Mouse (Mus musculus) neural tube, embryonic 12.5 days (tissue): ENCODE data around the gene Pla2g4b. TPM values are rescaled to one million over a fixed set of nuclear protein-coding genes. Genes with fewer than 3 reads are reported as not detected.

Source experiments
- ATAC-seq: fragments of 200-750 bp; cut with Nextera tagmentation; 2 replicates; pipeline ENCODE4 v1.8.0; 2017; ENCODE audit warnings: low read depth, mild to moderate bottlenecking, moderate TSS enrichment, moderate library complexity; ENCODE audit not compliant: low FRiP score
- H3K27ac ChIP-seq: fragments of 300-500 bp; sonication (generic); 2 replicates; pipeline ENCODE4 v1.5.1; 2016
- H3K27me3 ChIP-seq: fragments of 300-500 bp; sonication (generic); replicated peaks from 2 replicates; pipeline ENCODE4 v1.6.1; 2016; ENCODE audit warnings: mild to moderate bottlenecking
- H3K36me3 ChIP-seq: fragments of 300-500 bp; sonication (generic); 2 replicates; pipeline ENCODE4 v1.6.1; 2016; ENCODE audit warnings: mild to moderate bottlenecking
- H3K4me1 ChIP-seq: fragments of 300-500 bp; sonication (generic); 2 replicates; pipeline ENCODE4 v1.6.1; 2016
- H3K4me2 ChIP-seq: fragments of 300-500 bp; sonication (generic); replicated peaks from 2 replicates; pipeline ENCODE4 v1.6.1; 2016; ENCODE audit warnings: mild to moderate bottlenecking
- H3K4me3 ChIP-seq: fragments of 300-500 bp; sonication (generic); 2 replicates; pipeline ENCODE4 v1.5.1; 2016
- H3K9ac ChIP-seq: fragments of 300-500 bp; sonication (generic); 2 replicates; pipeline ENCODE4 v1.6.1; 2016; ENCODE audit warnings: mild to moderate bottlenecking
- H3K9me3 ChIP-seq: fragments of 300-500 bp; sonication (generic); 2 replicates; pipeline ENCODE4 v1.6.1; 2016; ENCODE audit warnings: mild to moderate bottlenecking
- WGBS: fragments of 180-500 bp; shearing (Covaris S2); methylation state at CpG from one replicate; pipeline ENCODE4 v1.1.7; 2016; 5-methylcytosine and 5-hydroxymethylcytosine counted together
- polyA plus RNA-seq: library from polyadenylated mRNA; unstranded; fragments of >200 nt; fragmentation: Nextera tagmentation; extraction: Ambion mirVana; gene quantifications from 2 replicates; pipeline ENCODE4 v1.2.1, GENCODE M21; 2016

Pla2g4b gene
- polyA plus RNA-seq, 1 experiment from 2014 or later = 4.6 TPM

DNA sequence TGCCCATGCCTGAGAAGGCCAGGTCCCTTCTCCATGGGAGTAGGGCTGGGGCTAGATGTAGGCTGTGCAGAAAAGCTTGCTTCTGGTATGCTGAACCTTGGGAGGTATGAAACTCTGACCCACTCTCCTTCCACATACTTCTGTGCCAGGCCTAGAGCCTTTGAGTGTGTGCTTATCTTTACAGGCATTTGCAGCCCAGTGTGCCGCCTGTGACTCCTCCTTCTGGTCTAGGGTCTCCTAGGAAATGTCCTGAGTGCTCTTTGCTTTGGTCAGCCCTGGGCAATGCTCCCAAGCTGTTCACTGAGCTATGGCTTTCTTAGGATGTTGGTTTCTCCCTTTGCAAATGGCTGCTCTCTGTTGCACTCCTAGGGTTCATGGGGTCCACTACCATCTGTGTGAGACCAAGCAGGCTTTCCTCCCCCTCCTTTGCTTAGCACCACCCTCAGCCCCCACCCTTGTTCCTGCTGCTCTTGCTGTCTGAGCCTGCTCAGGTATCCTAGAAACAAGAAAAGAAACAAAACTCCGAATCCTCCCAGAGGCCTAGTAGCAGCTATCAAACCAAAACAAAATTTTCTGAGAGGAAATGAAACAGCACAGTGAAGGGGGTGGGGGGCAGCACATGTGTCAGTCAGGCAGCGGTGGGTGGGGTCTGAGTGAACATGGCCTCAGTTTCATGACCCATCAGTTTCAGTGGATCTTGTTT lies 32.2 kb upstream of the Pla2g4b start:
- H3K27ac ChIP-seq = no peak overlapping the region

DNA sequence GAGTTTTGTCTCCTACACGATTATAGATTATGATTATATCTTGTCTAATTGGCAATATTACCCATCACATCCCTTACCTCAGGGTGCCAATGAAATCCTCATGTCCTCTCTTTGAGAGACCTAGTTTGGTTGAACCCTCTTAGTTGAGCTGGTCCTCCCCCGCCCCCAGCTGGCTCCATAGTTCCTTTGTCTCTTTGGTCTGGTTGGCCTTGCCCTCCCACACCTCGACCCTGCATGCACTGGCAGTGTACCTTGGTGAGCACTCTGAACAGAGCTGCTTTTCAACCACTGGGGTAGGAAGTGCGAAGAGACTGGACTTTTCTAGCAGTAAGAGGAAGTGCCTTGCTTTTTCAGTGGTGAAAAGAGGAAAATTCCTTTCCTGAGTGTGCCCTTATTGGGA lies 31.3 kb upstream of the Pla2g4b start:
- Histone ChIP-seq H3K4me1 (no peaks in the 10 kb centered on the region), H3K27ac (no peak overlapping the region), H3K27me3 (no peaks in the 10 kb centered on the region), H3K9ac (no peak overlapping the region), H3K4me3 (no peak overlapping the region), H3K36me3 (peaks cover 2% of the 10 kb centered on the region; the same call in 1 of the 2 replicates), H3K4me2 (no peak overlapping the region), H3K9me3 (no peaks in the 10 kb centered on the region)
- no peak for ATAC-seq
- WGBS = 80% methylated on average over 4 of the region's 4 CpGs

More for the DNA sequence above, 32.2 kb upstream of the Pla2g4b start:
- H3K4me1 ChIP-seq = no peaks in the 10 kb centered on the region
- H3K9ac ChIP-seq = no peak overlapping the region
- H3K4me3 ChIP-seq = no peak overlapping the region
- 84% methylated on average over 3 of the region's 3 CpGs for WGBS
- no peaks in the 10 kb centered on the region for H3K9me3 ChIP-seq
- no peak overlapping the region for H3K4me2 ChIP-seq
- peaks cover 2% of the 10 kb centered on the region; the same call in 1 of the 2 replicates for H3K36me3 ChIP-seq
- H3K27me3 ChIP-seq = no peaks in the 10 kb centered on the region
- no peak for ATAC-seq

DNA sequence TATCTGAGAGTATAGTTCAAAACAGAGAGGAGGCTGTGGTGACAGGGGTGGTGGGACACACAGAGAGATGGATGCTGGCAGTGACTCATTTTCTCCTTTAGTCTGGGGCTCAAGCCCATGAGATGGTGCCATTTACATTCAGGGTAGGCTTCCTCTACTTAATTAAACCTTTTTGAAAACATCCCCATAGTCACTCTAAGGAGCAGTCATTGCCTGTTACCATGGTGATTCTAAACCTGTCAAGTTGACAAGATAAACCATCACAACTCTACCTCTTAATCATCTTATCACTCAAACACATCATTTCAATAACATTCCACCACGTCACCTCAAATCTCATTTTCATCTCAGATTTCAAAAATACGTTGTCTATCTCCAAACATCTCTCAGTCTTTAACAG lies 29.2 kb upstream of the Pla2g4b start:
- no peaks in the 10 kb centered on the region for H3K9me3 ChIP-seq
- no peaks in the 10 kb centered on the region for H3K27me3 ChIP-seq
- H3K4me1 ChIP-seq = no peaks in the 10 kb centered on the region
- no peak overlapping the region for H3K27ac ChIP-seq
- 0 out of 2 replicates have a peak, but pooled peaks cover 2% of the 10 kb centered on the region for H3K36me3 ChIP-seq
- H3K9ac ChIP-seq = no peak overlapping the region
- 92% methylated on average over 2 of the region's 2 CpGs for WGBS
- H3K4me3 ChIP-seq = no peak overlapping the region
- H3K4me2 ChIP-seq = no peak overlapping the region
- no peak for ATAC-seq

DNA sequence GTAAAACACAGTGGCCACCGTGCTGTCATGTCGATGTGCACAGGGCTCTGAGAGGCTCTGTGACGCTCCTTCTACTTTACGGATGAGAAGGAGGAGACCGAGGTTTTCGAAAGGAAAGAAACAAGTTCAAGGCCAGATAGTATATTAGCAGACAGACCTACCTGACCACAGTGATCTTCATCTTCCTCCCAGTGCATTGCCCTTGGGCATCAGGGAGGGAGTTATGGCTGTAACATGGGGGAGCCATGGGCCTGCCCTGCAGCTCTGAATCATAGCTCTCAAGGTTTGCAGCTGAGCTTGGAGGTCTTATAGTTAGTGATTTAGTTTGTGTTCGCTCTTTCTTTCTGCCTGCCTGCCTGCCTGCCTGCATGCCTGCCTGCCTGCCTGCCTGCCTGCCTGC lies 26.5 kb upstream of the Pla2g4b start:
- H3K9me3 ChIP-seq = no peaks in the 10 kb centered on the region

DNA sequence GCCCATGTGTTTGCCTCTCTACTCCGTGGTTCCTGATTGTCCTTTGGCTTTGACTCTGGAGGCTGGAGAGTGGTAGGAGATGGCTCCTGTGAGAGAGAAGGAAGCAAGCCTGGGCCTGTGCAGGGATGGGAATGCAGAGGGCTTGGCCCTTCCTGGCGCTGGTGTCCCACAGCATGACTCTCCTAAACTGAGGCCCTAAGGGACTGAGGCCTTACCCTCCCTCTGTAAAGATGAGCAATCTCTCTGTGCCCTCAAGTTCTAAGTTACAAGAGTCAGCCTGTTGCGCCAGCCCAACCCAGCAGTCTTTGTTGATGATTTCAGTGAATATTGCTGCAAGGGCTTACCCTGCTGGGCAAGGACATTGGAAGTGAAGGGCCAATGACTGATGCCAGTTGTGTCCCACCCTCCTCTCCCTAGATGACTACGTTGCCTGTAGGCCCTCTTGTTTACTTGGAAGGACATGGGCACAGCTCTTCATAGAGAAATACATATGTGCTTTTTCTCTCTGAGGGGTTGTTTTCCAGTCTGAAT lies 25.5 kb upstream of the Pla2g4b start:
- no peak overlapping the region for H3K4me2 ChIP-seq
- no peak overlapping the region for H3K4me3 ChIP-seq
- H3K9me3 ChIP-seq = no peaks in the 10 kb centered on the region
- no peak for ATAC-seq
- 0 out of 2 replicates have a peak, but pooled peaks cover 1% of the 10 kb centered on the region for H3K36me3 ChIP-seq
- H3K27me3 ChIP-seq = no peaks in the 10 kb centered on the region
- no peak overlapping the region for H3K27ac ChIP-seq
- 90% methylated on average over 4 of the region's 4 CpGs for WGBS
- no peaks in the 10 kb centered on the region for H3K4me1 ChIP-seq
- no peak overlapping the region for H3K9ac ChIP-seq

More for the DNA sequence above, 26.5 kb upstream of the Pla2g4b start:
- Histone ChIP-seq H3K4me3 (no peak overlapping the region), H3K27me3 (no peaks in the 10 kb centered on the region), H3K36me3 (0 out of 2 replicates have a peak, but pooled peaks cover 2% of the 10 kb centered on the region), H3K4me2 (no peak overlapping the region), H3K4me1 (no peaks in the 10 kb centered on the region), H3K27ac (no peak overlapping the region), H3K9ac (no peak overlapping the region)
- WGBS = 97% methylated on average over 7 of the region's 7 CpGs
- ATAC-seq = no peak

DNA sequence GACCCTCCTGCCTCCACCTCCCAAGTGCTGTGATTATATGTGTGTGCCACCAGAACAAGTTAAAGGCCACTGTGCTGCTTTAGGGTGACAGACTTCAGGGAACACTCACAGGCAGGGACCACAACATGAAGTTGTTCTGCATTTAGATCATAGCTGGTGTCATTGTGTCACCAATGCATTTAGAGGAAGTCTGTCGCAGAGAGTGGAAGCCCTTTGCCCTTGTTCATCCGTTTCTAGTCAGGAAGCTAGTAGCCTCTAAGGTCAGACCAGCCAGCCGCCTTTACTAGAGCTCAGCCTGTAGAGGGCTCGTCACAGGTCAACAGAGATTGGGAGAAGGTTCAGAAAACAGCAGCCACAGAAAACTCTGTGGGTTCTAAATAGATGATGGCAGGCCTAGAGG lies 24.5 kb upstream of the Pla2g4b start:
- Histone ChIP-seq H3K4me1 (no peaks in the 10 kb centered on the region), H3K27ac (no peak overlapping the region), H3K4me2 (no peak overlapping the region), H3K27me3 (no peaks in the 10 kb centered on the region), H3K4me3 (no peak overlapping the region), H3K9ac (no peak overlapping the region), H3K36me3 (peaks cover 10% of the 10 kb centered on the region; the same call in 1 of the 2 replicates), H3K9me3 (no peaks in the 10 kb centered on the region)
- ATAC-seq = no peak
- 74% methylated on average over 4 of the region's 4 CpGs for WGBS

DNA sequence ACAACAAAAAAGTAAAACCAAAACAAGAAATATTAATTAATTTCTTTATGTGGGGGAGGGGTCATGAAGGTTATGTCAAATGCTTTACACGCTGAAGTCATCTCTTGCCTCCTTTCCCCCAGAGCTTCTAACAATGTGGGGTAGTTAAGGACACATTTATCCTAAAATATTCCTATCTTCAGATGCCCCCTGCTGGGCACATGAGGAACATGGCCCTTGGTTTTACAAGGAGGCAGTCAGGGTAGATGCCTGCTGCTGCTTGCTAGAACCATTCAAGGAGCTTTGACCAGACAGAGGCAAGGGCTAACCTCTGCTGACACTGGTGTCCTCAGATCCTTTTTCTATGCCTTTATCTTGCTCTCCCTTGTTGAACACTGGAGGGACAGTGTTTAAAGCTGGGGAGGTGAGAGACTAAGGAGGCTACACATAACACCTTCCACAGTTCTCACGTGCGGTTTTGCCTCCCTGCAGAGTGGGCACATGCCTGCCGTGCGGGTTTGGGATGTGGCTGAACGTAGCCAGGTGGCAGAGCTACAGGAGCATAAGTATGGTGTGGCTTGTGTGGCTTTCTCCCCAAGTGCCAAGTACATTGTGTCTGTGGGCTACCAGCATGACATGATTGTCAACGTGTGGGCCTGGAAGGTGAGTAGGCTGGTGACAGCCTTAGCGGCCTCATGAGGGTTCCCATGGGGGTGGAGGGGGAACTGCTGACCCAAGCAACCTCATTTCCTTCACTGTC lies 21.6 kb upstream of the Pla2g4b start:
- Histone ChIP-seq H3K9me3 (no peaks in the 10 kb centered on the region), H3K36me3 (peaks cover 19% of the 10 kb centered on the region), H3K9ac (no peak overlapping the region), H3K4me2 (no peak overlapping the region), H3K27me3 (no peaks in the 10 kb centered on the region), H3K27ac (no peak overlapping the region), H3K4me1 (no peaks in the 10 kb centered on the region), H3K4me3 (no peak overlapping the region)
- no peak for ATAC-seq
- WGBS = 82% methylated on average over 8 of the region's 8 CpGs

DNA sequence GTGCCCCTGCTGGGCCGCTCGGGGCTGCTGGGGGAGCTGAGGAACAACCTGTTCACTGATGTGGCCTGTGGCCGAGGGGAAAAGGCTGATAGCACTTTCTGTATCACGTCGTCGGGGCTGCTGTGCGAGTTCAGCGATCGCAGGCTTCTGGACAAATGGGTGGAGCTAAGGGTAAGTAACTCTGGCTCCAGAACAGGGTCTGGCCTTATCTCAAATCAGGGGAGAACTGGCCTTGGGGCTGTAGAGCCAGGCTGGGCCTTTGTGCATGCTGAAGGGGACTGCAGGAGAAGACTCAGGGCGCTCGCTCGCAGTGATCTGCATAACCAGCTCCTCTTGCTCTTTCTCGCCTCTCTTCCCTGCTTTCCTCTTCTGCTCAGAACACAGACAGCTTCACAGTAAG lies 20.3 kb upstream of the Pla2g4b start:
- peaks cover 32% of the 10 kb centered on the region for H3K36me3 ChIP-seq
- no peaks in the 10 kb centered on the region for H3K4me1 ChIP-seq
- H3K27me3 ChIP-seq = no peaks in the 10 kb centered on the region
- no peak overlapping the region for H3K9ac ChIP-seq
- no peak for ATAC-seq
- 90% methylated on average over 13 of the region's 13 CpGs for WGBS
- no peak overlapping the region for H3K4me2 ChIP-seq
- no peaks in the 10 kb centered on the region for H3K9me3 ChIP-seq
- H3K4me3 ChIP-seq = no peak overlapping the region
- H3K27ac ChIP-seq = no peak overlapping the region

DNA sequence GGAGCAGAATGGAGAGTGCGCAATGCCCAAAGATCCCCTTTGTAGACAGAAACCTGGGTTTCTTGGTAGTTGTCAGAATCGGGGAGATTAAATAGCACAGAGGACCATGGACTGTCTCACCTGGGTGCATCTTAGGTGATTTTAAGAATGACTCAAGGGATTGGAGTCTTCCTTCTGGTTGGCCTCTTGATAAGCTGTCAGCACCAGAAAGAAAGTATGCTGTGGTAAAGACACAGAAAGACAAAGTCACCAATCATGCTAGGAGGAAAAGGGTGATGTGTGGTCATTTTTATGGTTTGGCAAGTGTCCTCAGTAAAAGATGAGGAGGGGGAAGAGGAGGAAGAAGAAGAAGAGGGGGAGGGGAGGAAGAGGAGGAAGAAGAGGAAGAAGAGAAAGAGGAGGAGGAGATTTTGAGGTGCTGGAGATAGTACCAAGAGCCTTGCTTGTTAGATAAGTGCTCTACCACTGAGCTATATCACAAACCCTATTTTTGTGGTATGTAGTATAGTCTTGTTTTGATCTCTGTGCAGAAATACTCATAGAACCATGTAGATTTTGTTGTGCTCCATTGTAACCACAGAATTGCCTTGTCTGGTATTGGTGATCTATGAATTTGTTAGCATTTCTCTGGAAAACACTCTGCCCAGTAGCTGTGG lies 19.3 kb upstream of the Pla2g4b start:
- WGBS = 96% methylated on average over 2 of the region's 2 CpGs
- no peak overlapping the region for H3K4me3 ChIP-seq
- H3K36me3 ChIP-seq = peaks cover 42% of the 10 kb centered on the region
- no peak overlapping the region for H3K9ac ChIP-seq
- no peaks in the 10 kb centered on the region for H3K27me3 ChIP-seq
- H3K4me2 ChIP-seq = no peak overlapping the region
- no peak for ATAC-seq
- no peak overlapping the region for H3K27ac ChIP-seq
- H3K4me1 ChIP-seq = no peaks in the 10 kb centered on the region
- H3K9me3 ChIP-seq = no peaks in the 10 kb centered on the region

DNA sequence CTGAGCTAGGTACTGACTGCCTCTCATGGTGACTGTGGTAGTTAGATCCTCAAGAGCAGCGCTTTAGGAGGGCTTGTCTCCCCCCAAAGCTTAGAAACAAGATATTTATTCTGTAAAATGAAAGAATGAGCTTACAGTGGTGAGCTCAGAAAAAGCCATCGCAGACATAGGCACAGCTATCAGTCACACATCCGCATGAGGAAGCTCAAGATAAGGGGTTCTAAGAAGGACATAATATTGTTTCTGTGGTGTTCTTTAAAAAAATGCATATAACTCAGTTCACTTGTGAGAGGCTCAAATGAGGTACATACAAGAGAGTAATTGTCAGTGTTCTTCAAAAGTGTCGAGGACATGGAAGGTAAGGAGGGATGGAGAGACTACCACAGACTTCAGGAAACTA lies 17.3 kb upstream of the Pla2g4b start:
- Histone ChIP-seq H3K9ac (no peak overlapping the region), H3K27me3 (no peaks in the 10 kb centered on the region), H3K4me3 (no peak overlapping the region), H3K36me3 (peaks cover 59% of the 10 kb centered on the region), H3K9me3 (no peaks in the 10 kb centered on the region), H3K4me2 (no peak overlapping the region), H3K27ac (no peak overlapping the region), H3K4me1 (no peaks in the 10 kb centered on the region)
- WGBS = 94% methylated on average over 4 of the region's 4 CpGs
- ATAC-seq = no peak

DNA sequence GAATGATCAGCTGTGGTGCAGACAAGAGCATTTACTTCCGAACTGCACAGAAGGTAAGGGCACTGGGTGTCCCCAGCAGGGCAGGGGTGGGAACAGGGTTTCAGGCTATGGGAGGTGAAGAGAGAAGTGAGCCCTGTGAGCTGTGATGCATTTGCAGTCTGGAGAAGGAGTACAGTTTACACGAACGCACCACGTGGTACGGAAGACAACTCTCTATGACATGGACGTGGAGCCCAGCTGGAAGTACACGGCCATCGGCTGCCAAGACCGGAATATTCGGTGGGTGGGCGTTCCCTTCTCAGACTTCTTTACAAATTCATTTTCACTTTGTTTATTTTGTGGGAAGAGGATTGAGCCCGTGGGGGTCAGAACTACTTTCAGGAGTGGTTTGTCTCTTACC lies 15.6 kb upstream of the Pla2g4b start:
- H3K36me3 ChIP-seq = peaks cover 76% of the 10 kb centered on the region
- H3K27me3 ChIP-seq = no peaks in the 10 kb centered on the region
- H3K9ac ChIP-seq = no peak overlapping the region
- ATAC-seq = no peak
- no peaks in the 10 kb centered on the region for H3K4me1 ChIP-seq
- 95% methylated on average over 12 of the region's 12 CpGs for WGBS
- no peak overlapping the region for H3K4me3 ChIP-seq
- H3K4me2 ChIP-seq = no peak overlapping the region
- no peak overlapping the region for H3K27ac ChIP-seq
- no peaks in the 10 kb centered on the region for H3K9me3 ChIP-seq

DNA sequence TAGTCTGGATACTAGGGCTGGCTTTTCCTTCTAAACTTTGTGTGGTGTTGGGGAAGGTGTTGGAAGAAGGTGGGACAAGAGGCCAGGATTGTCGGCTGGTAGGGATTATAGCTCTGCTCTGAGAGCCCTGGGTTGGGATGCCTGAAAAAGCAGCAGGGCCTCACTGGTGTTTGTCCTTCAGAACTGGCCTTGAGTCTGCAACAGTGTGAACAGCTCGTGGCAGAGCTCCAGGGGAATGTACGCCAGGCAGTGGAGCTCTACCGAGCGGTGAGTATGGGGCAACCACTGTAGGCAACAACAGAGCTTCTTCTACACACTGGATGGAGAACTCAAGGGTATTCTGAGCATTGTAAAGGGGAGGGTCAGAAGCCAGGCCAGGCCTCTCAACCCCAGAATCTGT lies 8.9 kb upstream of the Pla2g4b start:
- no peak overlapping the region for H3K9ac ChIP-seq
- WGBS = 93% methylated on average over 5 of the region's 5 CpGs
- ATAC-seq = no peak
- H3K9me3 ChIP-seq = no peaks in the 10 kb centered on the region
- no peaks in the 10 kb centered on the region for H3K27me3 ChIP-seq
- peaks cover 12% of the 10 kb centered on the region for H3K4me1 ChIP-seq
- H3K4me2 ChIP-seq = no peak overlapping the region
- H3K36me3 ChIP-seq = peaks cover 49% of the 10 kb centered on the region
- no peak overlapping the region for H3K27ac ChIP-seq
- no peak overlapping the region for H3K4me3 ChIP-seq
